Mouse (Mus musculus): ENCODE data around the gene Clybl.

DNA sequence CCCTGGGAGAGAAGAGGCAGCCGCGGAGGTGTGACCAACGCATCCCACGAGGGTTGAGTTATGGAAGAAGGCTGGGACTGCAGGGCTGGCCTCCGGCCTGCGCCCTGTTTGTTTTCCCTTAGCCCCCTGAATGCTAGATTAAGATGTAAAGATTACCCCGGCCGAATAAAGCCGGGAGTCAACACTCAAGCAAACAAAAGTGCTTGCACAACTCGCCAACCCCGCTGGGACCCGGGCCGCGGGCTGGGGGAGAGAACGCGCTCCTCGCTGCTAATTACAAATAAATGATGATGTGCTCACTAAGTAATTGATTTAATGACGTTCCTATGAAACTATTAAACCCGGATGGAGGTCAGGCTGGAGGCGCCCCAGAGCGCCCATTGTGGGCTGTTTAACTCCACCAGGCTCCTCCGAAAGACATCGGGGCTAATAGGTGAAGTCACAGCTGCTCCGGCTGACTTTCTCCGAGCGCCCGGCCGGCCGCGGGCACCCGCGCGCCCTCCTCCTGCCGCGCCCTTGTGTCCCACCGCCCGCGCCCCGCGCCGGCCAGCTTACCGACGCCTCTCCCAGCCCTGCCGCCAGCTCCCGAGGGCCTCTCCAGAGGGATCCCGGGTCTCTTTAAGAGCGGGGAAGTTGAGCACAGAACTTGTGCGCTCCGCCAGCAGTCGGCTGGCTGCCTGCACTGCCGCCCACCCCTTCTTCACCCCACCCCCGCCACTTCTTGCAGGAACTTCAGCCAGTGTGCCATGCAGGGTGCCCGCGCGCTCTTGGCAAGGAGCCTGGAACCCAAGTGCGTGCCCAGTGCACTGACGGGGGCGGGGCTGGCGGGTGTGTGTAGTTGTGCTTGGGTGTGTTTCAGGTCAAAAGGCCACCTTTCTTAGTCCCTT is 269.2 kb downstream of the Clybl start, which contains the start of gene Gm5089:
- TF ChIP-seq MAX (IDR thresholded peaks at IDR 0.05; ENCODE audit: low read length) (no peak), CTCF (IDR thresholded peaks at IDR 0.05 in 2 of 3, conservative IDR thresholded peaks at IDR 0.05 in 1 of 3; ENCODE audit: control insufficient read depth in 1 of 3, insufficient read depth in 1 of 3, low read depth in 2 of 3, low read length in 3 of 3, poor library complexity in 1 of 3, severe bottlenecking in 1 of 3) (no peak), GATA1 (IDR thresholded peaks at IDR 0.05; ENCODE audit: low read depth, low read length) (no peak), POLR2A (IDR thresholded peaks at IDR 0.05; ENCODE audit: control insufficient read depth in 1 of 2, insufficient read depth in 1 of 2, low read depth in 1 of 2, low read length in 2 of 2, poor library complexity in 1 of 2) (no peak), KAT2A (conservative IDR thresholded peaks at IDR 0.05; ENCODE audit: low read depth, low read length) (no peak), ZC3H11A (IDR thresholded peaks at IDR 0.05; ENCODE audit: low read depth, low read length) (no peak), POLR2AphosphoS2 (IDR thresholded peaks at IDR 0.05; ENCODE audit: low read length) (no peak), BHLHE40 (IDR thresholded peaks at IDR 0.05; ENCODE audit: borderline replicate concordance, low read depth, low read length) (no peak), RCOR1 (IDR thresholded peaks at IDR 0.05; ENCODE audit: low read depth, low read length) (no peak), EP300 (IDR thresholded peaks at IDR 0.05; ENCODE audit: low read depth in 1 of 2, low read length in 2 of 2) (no peak), MYC (IDR thresholded peaks at IDR 0.05; ENCODE audit: low read depth, low read length) (no peak), CHD2 (IDR thresholded peaks at IDR 0.05; ENCODE audit: low read length) (no peak)
